Mouse (Mus musculus) midbrain, postnatal 0 days (tissue): Measurements from ENCODE around the gene Msx3. TPM values are rescaled to one million over a fixed set of nuclear protein-coding genes. Genes with fewer than 3 reads are reported as not detected.

Source experiments
- ATAC-seq: fragments of 200-750 bp; cut with Nextera tagmentation; 2 replicates; pipeline ENCODE4 v1.8.0; 2017; ENCODE audit warnings: moderate number of reproducible peaks, mild to moderate bottlenecking, moderate TSS enrichment, moderate library complexity; ENCODE audit not compliant: low FRiP score
- DNase-seq: peaks from one replicate; pipeline ENCODE4 v3.0.0-alpha.2; 2015; ENCODE audit warnings: low spot score
- H3K27ac ChIP-seq: fragments of 300-500 bp; sonication (generic); 2 replicates; pipeline ENCODE4 v1.5.1; 2014; ENCODE audit warnings: low read depth, mild to moderate bottlenecking, low read length, mixed read lengths
- H3K27me3 ChIP-seq: fragments of 300-500 bp; sonication (generic); 2 replicates; pipeline ENCODE4 v1.6.1; 2014; ENCODE audit warnings: low read length, control low read depth, mixed read lengths; ENCODE audit not compliant: insufficient read depth
- H3K36me3 ChIP-seq: fragments of 300-500 bp; sonication (generic); 2 replicates; pipeline ENCODE4 v1.6.1; 2014; ENCODE audit warnings: low read length, control low read depth, mixed read lengths; ENCODE audit not compliant: insufficient read depth
- H3K4me1 ChIP-seq: fragments of 300-500 bp; sonication (generic); 2 replicates; pipeline ENCODE4 v1.6.1; 2014; ENCODE audit warnings: mild to moderate bottlenecking, control low read depth, antibody characterized with exemption, low read length, mixed read lengths; ENCODE audit not compliant: insufficient read depth
- H3K4me2 ChIP-seq: fragments of 300-500 bp; sonication (generic); 2 replicates; pipeline ENCODE4 v1.6.1; 2014; ENCODE audit warnings: low read depth, mild to moderate bottlenecking, low read length, mixed read lengths; ENCODE audit not compliant: poor library complexity, severe bottlenecking
- H3K4me3 ChIP-seq: fragments of 300-500 bp; sonication (generic); 2 replicates; pipeline ENCODE4 v1.5.1; 2014; ENCODE audit warnings: low read depth, mild to moderate bottlenecking, low read length, moderate library complexity
- H3K9ac ChIP-seq: fragments of 300-500 bp; sonication (generic); replicated peaks from 2 replicates; pipeline ENCODE4 v1.6.1; 2014; ENCODE audit warnings: mild to moderate bottlenecking, low read length, moderate library complexity, mixed read lengths; ENCODE audit not compliant: poor library complexity, severe bottlenecking
- H3K9me3 ChIP-seq: fragments of 300-500 bp; sonication (generic); 2 replicates; pipeline ENCODE4 v1.6.1; 2016; ENCODE audit warnings: low read length, control low read depth
- CTCF ChIP-seq: IDR thresholded peaks from 2 replicates; pipeline ENCODE4 v1.5.1; 2016; ENCODE audit warnings: antibody characterized with exemption, mild to moderate bottlenecking
- WGBS: fragments of 180-500 bp; shearing (Covaris S2); extraction: QIAGEN DNeasy Blood & Tissue Kit; methylation state at CpG from one replicate; pipeline ENCODE4 v1.1.7; 2014; 5-methylcytosine and 5-hydroxymethylcytosine counted together
- polyA plus RNA-seq: library from polyadenylated mRNA; unstranded; fragments of >200 nt; fragmentation: Nextera tagmentation; extraction: Ambion mirVana; gene quantifications from 2 replicates; pipeline ENCODE4 v1.2.1, GENCODE M21; 2015
- total RNA-seq: library from RNA; depleted of rRNA; stranded (reverse); fragments of >200 nt; gene quantifications from 2 replicates; pipeline ENCODE4 v1.2.3, GENCODE M21; 2014; rRNA removed

Msx3 gene
- total RNA-seq (0.16 and 0.47 TPM in 2 replicates), polyA plus RNA-seq (0.10 TPM in 1 of 2 replicates, not detected in the other)

DNA sequence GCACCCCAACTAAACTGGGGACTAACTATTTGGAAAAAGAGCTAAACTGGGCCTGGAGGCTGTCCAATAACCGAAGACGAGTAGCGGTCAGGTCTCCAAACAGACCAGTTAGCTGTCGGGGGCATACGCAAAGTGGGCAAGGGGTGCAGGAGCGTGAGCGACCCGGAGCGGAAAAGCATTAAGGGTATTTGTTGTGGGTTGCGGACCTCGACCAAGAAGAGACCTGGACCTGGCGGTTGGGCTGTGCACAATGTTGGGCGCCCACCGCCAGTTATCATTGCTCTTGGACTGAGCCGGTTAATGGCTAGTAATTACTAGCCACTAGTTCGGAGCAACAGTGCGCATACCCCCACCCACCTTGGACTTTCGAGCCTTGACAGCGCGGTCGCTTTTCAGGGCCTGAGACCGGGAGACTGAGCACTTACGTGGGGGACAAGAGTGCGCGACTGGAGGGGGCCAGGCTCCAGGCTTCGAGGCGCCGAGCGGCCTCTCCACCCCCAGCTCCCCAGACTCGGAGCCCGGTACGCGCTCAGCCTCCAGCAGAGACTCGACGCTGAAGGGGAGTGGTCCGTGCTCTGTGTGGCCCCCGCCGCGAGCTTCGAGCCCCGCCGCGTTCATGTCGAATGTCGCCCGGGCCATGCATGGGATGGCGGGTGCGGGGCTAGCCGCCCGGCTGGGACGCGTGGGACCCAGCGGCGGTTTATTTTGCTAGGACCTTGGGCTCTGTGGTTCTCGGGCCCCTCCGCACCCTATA is at the start of gene Msx3:
TSS of gene Msx3 (minus strand) at position 729 of the 754 bp plus-strand sequence.
- Histone ChIP-seq H3K4me2 (peak within 1 kb of the TSS; percentile 47), H3K9me3 (no peaks in the 10 kb centered on the region), H3K9ac (no peak within 1 kb of the TSS), H3K27ac (no peak within 1 kb of the TSS), H3K4me3 (peak within 1 kb of the TSS; percentile 31), H3K36me3 (no peaks in the 10 kb centered on the region), H3K27me3 (peaks cover 93% of the 10 kb centered on the region), H3K4me1 (peaks cover 4% of the 10 kb centered on the region; the same call in 1 of the 2 replicates)
- TF ChIP-seq CTCF: no peak
- DNase-seq: no peak
- WGBS: under 1% methylated on average over 56 of the region's 56 CpGs
- ATAC-seq: peak; percentile 44

DNA sequence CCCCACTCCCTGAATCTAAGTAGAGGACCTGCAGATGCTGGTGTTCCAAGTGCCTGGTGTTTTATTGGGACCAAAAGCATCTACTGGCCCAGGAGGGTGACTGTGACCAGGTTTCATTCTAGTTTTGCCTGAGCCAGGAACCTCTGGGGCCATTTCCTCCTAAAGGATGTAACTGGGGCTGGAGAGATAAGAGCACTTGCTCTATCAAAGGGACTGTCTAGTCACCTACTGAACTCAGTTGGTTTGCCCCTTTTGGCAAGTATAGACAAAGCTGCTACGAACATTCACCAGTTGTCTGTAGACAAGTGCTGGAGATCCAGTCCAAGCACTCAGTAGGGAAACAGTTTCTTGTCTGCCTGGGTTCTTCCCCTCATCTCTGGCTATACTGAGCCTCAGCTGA is 49.6 kb upstream of the Msx3 start:
- WGBS: 100% methylated on average over 1 of the region's 1 CpGs

DNA sequence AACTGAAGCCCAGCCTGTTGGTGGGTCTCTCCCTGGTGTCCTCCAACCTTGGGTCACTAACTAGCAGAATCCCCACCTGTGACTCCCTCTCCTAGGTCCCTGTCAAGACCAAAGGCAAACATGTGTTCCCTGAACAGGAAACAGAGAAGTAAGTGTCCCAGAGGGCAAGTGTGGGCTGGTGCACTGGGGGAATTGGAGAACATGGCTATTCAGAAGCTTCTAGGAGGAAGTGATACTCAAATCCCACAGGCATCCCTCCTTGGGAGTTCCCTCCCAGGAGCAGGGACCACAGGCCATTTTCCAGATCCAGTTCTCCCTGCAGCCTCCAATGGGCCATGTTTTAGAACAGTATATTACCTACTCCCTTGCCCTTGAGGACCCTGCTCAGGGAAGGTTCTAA is 47.2 kb upstream of the Msx3 start:
- H3K27me3 ChIP-seq: no peaks in the 10 kb centered on the region
- no peak for ATAC-seq
- no peak overlapping the region for H3K4me2 ChIP-seq
- no peaks in the 10 kb centered on the region for H3K4me1 ChIP-seq
- H3K9me3 ChIP-seq: no peaks in the 10 kb centered on the region
- peaks cover 4% of the 10 kb centered on the region; the same call in 1 of the 2 replicates for H3K36me3 ChIP-seq
- no peak overlapping the region for H3K27ac ChIP-seq
- DNase-seq: no peak
- no peak overlapping the region for H3K4me3 ChIP-seq
- TF ChIP-seq CTCF: no peak
- H3K9ac ChIP-seq: no peak overlapping the region

More for the DNA sequence above, 49.6 kb upstream of the Msx3 start:
- Histone ChIP-seq H3K4me2 (no peak overlapping the region), H3K36me3 (peaks cover 4% of the 10 kb centered on the region; the same call in 1 of the 2 replicates), H3K9ac (no peak overlapping the region), H3K4me1 (no peaks in the 10 kb centered on the region), H3K9me3 (no peaks in the 10 kb centered on the region), H3K27ac (no peak overlapping the region), H3K27me3 (no peaks in the 10 kb centered on the region), H3K4me3 (no peak overlapping the region)
- no peak for DNase-seq
- TF ChIP-seq CTCF: no peak
- ATAC-seq: no peak

DNA sequence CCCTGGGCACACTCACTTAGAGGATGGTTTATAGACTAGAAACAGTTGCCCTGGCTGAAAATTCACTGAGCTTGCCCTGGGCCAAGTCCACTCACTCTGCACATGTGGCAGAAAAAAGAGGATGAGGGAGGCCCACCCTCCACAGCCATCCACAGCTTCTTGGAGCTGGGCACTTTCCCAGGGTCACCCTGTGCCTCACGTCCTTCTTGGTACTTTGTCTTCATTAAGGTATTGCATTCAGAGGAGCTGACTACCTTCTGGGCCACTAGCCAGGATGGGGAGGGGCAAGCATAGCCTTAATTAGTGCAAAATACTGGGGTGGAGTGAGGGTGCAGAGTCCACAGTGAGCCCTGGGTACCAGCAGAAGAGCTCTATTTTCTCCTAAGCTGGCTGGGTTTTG is 46.7 kb upstream of the Msx3 start:
- H3K9me3 ChIP-seq: no peaks in the 10 kb centered on the region

DNA sequence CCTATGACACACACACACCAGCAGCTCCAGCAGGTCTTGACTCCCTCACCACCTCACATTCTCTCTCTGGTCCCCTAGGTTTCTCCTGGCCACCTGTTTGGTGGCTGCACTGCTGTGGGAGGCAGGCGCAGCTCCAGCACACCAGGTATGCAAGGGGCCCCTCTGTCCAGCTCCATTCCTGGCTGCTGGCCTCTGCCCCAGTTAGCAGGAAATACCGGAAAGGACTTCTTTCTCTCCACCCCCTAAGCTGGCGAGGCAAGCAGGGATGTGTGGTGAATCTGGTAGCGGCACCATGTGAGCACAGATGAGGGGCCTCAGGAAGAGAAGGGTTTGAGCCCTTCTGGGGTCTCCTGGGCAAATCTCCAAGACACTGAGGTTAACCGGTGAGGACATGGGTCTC is 46.1 kb upstream of the Msx3 start:
- no peak overlapping the region for H3K4me3 ChIP-seq
- H3K4me1 ChIP-seq: no peaks in the 10 kb centered on the region
- no peak overlapping the region for H3K9ac ChIP-seq
- H3K27me3 ChIP-seq: no peaks in the 10 kb centered on the region
- H3K27ac ChIP-seq: no peak overlapping the region
- DNase-seq: no peak
- WGBS: 65% methylated on average over 5 of the region's 5 CpGs
- H3K9me3 ChIP-seq: no peaks in the 10 kb centered on the region
- peaks cover 4% of the 10 kb centered on the region; the same call in 1 of the 2 replicates for H3K36me3 ChIP-seq
- TF ChIP-seq CTCF: no peak
- no peak overlapping the region for H3K4me2 ChIP-seq
- no peak for ATAC-seq

More for the DNA sequence above, 46.7 kb upstream of the Msx3 start:
- no peaks in the 10 kb centered on the region for H3K27me3 ChIP-seq
- H3K27ac ChIP-seq: no peak overlapping the region
- H3K36me3 ChIP-seq: peaks cover 4% of the 10 kb centered on the region; the same call in 1 of the 2 replicates
- no peak for TF ChIP-seq CTCF
- no peak for DNase-seq
- no peak overlapping the region for H3K4me3 ChIP-seq
- H3K4me2 ChIP-seq: no peak overlapping the region
- no peaks in the 10 kb centered on the region for H3K4me1 ChIP-seq
- no peak for ATAC-seq
- no peak overlapping the region for H3K9ac ChIP-seq
- WGBS: 47% methylated on average over 1 of the region's 1 CpGs

DNA sequence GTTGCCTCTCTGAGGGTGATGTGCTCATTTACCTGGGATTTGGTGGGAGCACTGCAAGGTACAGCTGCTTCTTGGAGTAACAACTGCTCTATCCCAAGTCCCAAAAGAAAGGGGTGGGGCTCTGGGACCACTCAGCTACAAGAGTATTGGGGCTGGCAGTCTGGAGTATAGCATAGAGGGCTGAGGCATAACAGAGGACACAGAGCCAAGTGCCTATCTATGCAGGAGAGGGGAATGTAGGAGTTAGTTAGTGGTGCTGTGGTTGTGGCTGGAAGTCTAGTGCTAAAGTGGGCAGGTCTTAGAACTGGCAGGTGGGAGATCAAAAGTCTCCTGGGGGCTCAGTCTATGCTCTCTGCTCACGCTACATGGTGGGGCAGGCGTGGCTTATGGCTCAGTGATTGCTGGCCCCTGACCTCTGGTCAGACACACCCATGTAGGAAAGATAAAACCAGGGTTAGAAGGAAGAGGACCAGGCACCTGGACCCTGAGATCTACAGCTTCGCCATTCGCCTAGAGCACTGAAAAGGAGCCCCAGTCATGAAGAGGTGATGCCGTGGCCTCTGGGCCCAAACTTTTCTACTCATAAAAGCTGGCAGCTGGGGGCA is 44.1 kb upstream of the Msx3 start, which contains the start of gene Prap1:
TSS of gene Prap1 (plus strand) at position 472 of the 605 bp plus-strand sequence.
- 67% methylated on average over 5 of the region's 5 CpGs for WGBS
- no peak for DNase-seq
- no peaks in the 10 kb centered on the region for H3K27me3 ChIP-seq

More for the DNA sequence above, 44.1 kb upstream of the Msx3 start, which contains the start of gene Prap1:
- no peak within 1 kb of the TSS for H3K4me2 ChIP-seq
- ATAC-seq: no peak
- no peak within 1 kb of the TSS for H3K27ac ChIP-seq
- no peak within 1 kb of the TSS for H3K9ac ChIP-seq
- H3K4me3 ChIP-seq: no peak within 1 kb of the TSS
- no peaks in the 10 kb centered on the region for H3K4me1 ChIP-seq
- TF ChIP-seq CTCF: no peak
- H3K36me3 ChIP-seq: no peaks in the 10 kb centered on the region
- no peaks in the 10 kb centered on the region for H3K9me3 ChIP-seq
